Mouse (Mus musculus): ENCODE data around the gene Cacnb4. TPM values are rescaled to one million over a fixed set of nuclear protein-coding genes. Genes with fewer than 3 reads are reported as not detected.
A peak's percentile ranks its signal among the peaks of the same experiment; 100 is the strongest.

The Cacnb4 gene
- total RNA-seq (2021) = 100 to 1,000 TPM in 1 of 2 experiments, 10 to 100 TPM in 1; 94.0 to 102 TPM

DNA sequence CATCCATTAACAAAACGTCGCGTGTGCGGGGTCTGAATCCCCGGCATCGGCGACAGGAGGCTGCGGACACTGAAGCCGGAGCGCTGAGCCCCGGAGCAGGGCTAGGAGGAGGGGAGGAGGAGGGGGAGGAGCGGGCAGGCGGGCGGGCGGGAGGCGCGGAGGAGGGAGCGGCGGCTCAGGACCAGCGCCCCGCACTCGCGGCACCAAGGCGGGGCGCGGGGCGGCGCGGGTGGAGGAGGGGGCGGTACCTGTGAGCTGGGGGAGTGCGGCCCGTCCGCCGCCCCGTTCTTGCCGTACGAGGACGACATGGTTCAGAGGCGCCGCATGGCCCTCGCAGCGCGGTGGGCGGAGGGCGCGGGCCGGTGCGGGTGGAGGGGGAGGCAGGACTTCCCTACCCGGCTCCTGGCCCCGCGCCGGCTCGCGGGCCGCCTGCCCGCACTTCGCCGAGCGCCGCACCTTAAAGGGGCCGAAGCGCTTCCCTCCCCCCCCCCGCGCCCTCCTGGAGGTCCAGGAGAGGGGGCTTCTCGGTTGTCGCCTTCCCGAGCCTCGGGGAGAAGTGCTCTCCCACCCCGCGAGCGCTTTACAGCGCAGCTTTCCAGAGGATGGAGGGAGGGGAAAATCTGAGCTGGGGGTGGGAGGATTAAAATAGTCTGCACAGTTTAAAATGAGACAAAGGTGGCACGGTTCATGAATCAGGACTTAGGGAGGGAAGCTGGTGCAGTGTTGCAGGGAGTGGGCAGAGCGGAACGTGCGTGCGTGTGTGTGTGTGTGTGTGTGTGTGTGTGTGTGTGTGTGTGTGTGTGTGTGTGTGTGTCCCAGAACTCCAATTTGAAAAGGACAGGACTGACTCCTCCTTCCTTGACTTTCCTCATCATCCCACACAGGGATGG, at the start of gene Cacnb4:
Gene Cacnb4, minus strand, starts transcription at position 809 of the 890 bp plus-strand sequence.
- peak in 1 of 2 experiments; percentile 76 for DNase-seq (ENCODE audit: extremely low spot score in 1 of 2, low spot score in 2 of 2)
- intact Hi-C loops (cut with DNase I) = loop anchor here (5.0 kb wide), 1 partner anchor 44 kb away; no protein-coding TSS in a partner anchor

DNA sequence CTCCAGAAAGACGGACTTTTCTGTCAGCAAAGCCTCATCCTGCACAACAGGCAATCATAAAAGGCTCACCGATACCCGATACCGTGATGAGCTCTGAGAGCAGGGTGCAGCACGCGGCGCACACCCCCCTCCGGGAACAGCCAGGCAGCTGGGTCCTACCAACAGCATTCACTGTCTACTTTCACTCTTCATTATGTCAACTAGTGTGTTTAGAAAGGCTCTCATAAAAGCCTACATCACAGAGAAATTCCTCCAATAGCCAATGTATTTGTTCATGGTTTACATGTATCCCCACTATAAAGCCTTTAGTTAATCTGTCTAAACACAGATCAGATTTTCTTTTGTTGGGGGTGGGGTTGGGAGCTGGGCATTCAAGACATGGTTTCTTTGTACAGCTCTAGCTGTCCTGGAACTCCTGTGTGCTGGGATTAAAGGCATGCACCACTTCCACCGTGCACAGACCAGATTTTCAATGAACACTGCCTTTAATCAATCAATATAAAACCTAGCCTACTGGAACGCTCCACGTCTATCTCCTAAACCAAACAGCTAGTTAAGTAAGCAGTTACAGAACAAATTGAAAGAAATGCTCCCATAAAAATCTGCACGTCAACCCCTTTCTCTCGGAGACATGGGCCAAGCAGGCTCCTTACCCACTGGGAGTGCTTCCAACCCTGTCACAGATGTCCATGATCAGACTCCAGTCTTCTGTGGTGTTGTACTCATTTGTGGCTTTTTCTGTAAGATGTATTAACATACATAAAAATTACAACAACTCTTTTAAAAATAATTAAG, 43.8 kb upstream of the Cacnb4 start:
- DNase-seq (ENCODE audit: extremely low spot score in 1 of 2, low spot score in 2 of 2) = no peak
- intact Hi-C loops (cut with DNase I) = no loop called here

DNA sequence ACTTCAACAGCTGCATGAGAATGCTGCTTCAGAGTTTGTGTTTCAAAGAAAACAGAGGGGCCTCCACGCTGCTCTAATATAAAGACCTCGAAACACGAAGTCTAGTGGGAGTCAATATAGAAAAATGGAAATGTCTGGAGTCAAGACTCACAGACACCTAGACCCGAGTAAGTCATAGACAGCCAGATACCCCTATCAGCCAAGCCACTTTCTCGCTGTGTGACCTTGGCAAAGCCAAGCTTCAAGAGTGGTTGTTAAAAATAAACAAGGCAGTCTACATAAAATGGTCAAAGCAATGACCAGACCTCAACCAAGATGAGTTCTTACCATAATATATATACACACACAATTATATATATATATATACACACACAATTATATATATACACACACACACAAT, 40.4 kb upstream of the Cacnb4 start:
- DNase-seq (ENCODE audit: extremely low spot score in 1 of 2, low spot score in 2 of 2) = no peak
- intact Hi-C loops (cut with DNase I) = no loop called here

DNA sequence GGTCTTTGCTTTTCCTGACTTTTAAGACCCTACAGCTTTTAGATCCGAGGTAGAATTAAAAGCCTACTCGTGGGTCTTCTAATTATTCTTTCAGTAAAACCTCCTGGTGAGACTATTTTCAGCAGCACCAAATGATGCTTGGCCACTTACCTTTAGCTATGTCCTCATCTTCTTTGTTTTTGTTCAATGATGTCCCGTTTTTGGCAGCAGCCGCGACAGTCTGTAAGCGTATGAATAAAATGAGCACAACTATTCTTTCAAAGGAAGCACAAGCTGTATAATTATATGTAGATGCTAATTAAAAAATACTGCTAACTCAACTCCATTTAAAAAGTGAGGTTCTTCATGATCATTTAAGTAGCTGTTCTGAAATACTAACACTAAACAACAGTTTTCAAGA, 38.9 kb upstream of the Cacnb4 start:
- no peak for DNase-seq (ENCODE audit: extremely low spot score in 1 of 2, low spot score in 2 of 2)
- intact Hi-C loops (cut with DNase I) = no loop called here

DNA sequence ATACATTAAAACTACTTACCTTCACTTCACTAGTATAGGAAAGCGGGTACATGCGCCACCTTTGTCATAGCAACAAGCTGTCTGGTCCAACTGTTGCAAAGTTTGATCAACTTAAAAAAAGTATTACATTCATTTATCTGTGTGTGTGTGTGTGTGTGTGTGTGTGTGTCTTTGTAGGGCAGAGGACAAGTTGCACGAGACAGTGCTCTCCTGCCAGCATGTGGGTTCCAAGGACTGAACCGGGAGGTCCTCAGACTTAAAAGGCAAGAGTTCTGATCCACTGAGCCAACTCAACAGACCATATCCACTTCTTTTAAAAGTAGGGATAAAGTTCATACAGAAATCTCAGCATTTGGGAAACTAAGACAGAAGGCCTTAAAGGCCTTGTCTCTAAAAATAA, 37.5 kb upstream of the Cacnb4 start:
- intact Hi-C loops (cut with DNase I) = no loop called here

DNA sequence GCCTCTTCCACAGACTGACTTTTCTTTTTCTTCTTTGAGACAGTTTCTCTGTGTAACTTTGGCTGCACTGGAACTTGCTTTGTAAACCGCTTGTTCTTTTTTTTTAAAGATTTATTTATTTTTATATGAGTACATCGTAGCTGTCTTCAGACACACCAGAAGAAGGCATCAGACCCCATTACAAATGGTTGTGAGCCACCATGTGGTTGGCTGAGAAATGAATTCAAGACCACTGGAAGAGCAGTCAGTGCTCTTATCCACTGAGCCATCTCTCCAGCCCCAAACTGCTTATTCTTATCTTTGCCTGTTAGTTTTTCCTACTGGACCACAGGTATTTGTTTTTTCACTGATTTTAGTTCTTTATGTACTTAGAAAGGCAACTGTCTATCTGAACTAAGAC, 34.2 kb upstream of the Cacnb4 start:
- intact Hi-C loops (cut with DNase I) = no loop called here

More for the DNA sequence above, 37.5 kb upstream of the Cacnb4 start:
- DNase-seq (ENCODE audit: extremely low spot score in 1 of 2, low spot score in 2 of 2) = no peak

DNA sequence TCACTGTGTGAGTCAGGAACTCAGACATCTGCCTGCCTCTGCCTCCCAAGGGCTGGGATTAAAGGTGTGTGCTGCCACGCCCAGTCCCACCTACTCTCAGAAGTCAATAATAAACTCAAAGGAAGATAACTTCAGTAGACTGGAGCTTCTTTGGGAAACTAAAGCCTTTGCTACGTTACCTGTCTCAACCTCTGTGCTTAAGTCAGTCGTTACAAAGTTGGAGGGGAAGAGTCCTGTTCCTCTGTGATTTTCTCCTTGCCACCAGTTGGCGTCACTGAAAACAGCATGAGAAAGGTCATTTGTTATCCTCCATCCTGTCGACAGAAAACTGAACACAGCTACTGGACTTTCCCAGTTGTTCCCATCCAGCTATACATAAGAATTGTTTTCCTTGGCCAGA, 32.8 kb upstream of the Cacnb4 start:
- intact Hi-C loops (cut with DNase I) = no loop called here
- DNase-seq (ENCODE audit: extremely low spot score in 1 of 2, low spot score in 2 of 2) = no peak

More for the DNA sequence above, 34.2 kb upstream of the Cacnb4 start:
- no peak for DNase-seq (ENCODE audit: extremely low spot score in 1 of 2, low spot score in 2 of 2)

DNA sequence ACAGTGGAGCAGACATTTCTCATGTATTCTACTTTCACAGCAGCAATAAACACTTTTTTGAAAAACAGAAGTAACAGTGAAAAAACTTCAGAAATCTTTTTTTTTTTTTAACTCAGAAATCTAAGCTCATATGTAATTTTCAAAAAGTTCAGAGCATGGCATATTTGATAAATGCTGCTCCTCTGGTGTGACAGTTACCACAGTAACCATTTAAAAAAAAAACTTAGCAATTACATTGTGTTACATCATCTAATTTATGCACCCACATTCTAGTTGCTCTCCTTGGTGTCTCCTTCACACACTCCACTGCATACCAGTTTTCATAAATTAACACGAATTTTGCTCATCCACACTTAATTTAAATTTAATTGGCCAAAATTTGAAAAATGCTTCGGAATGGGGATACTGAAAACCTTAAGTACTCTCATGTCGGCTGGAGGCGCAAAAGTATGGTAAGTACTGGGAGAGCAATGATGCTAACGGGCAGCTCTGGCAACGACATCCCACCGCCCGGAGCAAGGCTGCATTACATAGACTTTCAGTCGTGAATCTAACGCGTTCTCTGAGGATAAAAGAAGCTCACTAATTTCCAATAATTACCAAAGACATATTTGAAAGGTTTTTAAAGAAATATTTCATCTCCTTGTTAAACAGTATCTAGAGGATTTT, 24.9 kb upstream of the Cacnb4 start:
- DNase-seq (ENCODE audit: extremely low spot score in 1 of 2, low spot score in 2 of 2) = no peak
- intact Hi-C loops (cut with DNase I) = no loop called here

DNA sequence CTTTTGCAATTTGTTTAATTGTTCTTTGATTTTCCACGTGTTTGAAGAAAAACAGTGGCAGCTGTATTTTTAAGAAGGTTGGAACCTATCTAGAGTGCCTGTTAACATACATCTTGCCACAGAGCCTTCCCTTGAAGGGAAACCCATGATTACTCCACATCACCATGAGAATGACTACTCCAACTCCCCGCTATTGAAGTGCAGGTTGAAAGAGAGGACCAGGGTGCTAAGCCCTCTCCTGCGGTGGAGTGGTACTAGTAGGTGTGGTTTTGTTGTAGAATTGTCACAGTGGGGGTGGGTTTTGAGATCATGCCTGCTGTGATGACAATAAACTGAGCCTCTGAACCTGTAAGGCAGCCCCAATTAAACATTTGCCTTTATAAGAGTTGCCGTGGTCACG, 23.7 kb upstream of the Cacnb4 start:
- intact Hi-C loops (cut with DNase I) = no loop called here
- DNase-seq (ENCODE audit: extremely low spot score in 1 of 2, low spot score in 2 of 2) = no peak

DNA sequence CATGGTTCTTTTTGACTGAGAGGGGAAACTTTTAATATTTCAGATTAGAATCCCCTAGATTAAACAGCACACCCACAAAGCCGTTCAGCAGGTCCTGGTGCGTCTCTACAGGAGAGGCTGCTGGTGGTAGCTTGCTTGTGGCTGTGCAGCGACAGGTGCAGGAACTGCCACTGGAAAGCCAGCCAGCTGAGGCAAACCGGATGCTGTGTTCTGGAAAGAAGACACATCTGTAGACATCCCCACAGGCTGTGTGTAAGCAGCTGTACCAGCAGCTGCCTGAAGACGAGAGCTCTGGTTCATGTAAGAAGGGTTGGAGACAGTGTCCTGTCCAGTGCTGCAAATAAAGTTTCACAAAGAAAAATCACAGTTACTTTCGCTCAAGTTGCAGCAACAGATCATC, 18.0 kb upstream of the Cacnb4 start:
- no peak for DNase-seq (ENCODE audit: extremely low spot score in 1 of 2, low spot score in 2 of 2)
- intact Hi-C loops (cut with DNase I) = no loop called here

DNA sequence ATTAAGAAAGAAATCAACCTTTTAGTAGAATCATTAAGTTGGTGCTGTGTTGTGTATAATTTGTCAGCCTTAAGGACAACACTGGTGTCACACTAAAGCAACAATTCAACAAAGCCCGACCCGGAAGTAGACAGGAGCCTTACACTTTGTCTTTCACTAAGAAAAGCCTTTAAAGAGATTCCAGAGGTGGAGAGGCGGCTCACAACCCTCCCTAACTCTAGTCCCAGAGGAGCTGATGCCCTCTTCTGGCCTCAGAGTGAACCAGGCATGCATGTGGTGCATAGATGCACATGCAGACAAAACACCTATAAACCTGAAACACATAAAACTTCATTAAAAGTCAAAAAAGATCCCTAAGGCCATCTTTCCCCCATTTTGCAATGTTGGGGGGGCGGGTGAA, 15.1 kb upstream of the Cacnb4 start:
- intact Hi-C loops (cut with DNase I) = no loop called here
- DNase-seq (ENCODE audit: extremely low spot score in 1 of 2, low spot score in 2 of 2) = no peak

DNA sequence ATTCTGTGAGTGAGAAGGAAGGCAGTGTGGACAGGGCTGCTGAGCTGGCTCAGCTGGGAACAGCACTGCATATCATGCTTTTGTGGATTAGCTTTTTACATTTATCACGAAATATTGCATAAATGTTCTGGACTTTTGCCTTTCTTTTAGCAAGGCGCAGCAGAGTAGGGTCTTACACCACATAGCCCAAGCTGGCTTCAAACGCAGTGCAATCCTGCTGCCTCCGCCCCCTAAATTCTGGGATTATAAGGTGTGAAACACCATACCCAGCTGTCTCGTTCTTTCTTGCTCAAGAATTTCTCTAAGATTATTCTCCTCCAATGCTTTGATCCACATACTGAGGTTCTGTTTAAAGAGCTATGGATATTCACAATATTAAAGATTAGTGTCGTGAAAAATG, 10.0 kb upstream of the Cacnb4 start:
- DNase-seq (ENCODE audit: extremely low spot score in 1 of 2, low spot score in 2 of 2) = no peak
- intact Hi-C loops (cut with DNase I) = no loop called here

DNA sequence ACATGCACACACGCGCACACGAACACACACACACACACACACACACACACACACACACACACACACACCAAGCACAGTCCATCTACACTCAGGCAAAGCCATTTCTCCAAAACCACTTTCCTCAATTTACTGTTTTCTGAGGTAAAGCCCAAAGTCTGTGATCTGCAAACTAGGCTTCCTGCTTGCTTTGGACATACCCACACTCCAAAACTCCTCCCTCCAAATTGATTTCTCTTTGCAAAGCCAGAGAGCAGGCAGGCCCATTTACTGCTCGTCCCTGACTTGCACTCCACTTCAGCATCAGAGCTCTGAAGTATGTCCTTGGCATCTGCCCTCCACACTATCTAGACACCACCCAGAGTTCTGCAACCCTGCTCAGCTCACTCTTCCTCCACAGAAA, 958 bp upstream of the Cacnb4 start:
- intact Hi-C loops (cut with DNase I) = loop anchor here (5.0 kb wide), 1 partner anchor 45 kb away; no protein-coding TSS in a partner anchor
- DNase-seq (ENCODE audit: extremely low spot score in 1 of 2, low spot score in 2 of 2) = no peak

DNA sequence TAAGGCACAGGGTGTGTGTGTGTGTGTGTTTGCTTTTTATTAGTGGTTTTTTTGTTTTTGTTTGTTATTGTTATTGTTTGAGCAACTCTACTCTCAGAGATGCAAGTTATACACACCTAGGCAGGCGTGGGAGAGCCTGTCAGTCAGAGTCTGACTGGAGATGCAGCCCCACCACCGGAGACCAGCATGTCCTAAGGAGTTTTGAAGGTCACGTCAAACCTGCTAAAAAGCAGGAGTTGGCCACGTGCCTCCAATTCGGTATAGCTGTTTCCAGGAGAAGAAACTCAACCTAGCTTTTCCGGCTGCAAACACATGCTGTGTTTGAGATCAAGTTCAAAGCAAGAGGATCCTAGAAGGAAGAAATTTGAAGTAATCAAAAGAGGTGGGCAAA, 277 bp upstream of the Cacnb4 start:
- peak in 1 of 2 experiments; percentile 45 for DNase-seq (ENCODE audit: extremely low spot score in 1 of 2, low spot score in 2 of 2)
- intact Hi-C loops (cut with DNase I) = loop anchor here (5.0 kb wide), 1 partner anchor 45 kb away; no protein-coding TSS in a partner anchor

DNA sequence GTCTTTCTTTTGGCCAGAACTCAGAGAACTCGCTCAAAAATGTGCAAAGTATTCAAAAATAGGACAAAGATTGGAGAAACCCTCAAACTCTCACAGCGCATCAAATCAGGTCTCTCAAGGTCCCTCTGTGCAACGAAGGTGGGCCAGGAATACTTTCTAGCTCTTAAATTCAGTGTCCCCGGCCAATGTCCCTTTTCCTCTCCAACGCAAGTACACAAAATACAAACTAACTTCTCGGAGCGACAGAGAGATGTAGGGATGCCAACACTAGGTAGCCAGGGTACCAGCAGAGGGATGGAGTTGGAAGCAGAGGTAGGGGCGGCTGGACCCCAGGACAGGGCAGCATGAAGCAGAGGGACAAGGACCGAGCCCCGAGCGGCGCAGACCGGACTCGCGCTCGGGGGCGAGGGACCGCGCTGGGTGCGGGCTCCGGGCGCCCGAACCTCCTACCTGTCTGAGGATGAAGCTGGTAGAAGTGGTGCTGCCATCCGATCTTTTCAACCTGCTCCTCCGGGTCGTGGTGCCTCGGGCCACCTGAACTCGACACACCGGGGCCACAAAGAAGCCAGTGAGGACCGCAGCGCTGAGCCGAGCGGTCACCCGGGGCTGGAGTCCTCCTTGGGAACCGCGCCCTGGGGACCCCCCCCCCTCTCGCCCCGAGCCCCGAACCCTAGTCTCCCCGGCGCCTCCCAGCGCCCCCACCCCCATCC, 1.2 kb downstream of the Cacnb4 start:
- DNase-seq (ENCODE audit: extremely low spot score in 1 of 2, low spot score in 2 of 2) = no peak
- intact Hi-C loops (cut with DNase I) = loop anchor here (5.0 kb wide), 1 partner anchor 43 kb away; no protein-coding TSS in a partner anchor

DNA sequence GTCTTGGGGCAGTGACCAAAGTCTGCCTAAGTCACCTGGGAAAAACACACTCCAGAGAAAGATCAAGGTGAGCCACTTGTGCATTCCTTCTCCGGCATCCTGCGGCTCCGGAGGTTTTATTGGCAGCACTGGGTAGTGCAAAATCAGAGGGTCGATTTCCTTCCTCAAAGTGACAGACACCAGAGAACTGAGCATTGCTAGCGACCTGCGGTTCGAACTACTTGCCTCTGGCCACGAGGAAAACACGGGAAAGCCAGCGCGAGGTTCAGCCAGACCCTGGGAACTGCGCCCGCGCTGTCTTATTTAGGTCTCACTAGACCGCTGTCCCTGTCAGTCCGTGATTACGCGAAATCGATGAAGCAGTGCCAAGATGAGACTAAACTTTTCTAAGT, 1.7 kb downstream of the Cacnb4 start:
- peak in 1 of 2 experiments; percentile 35 for DNase-seq (ENCODE audit: extremely low spot score in 1 of 2, low spot score in 2 of 2)
- intact Hi-C loops (cut with DNase I) = loop anchor here (5.0 kb wide), 1 partner anchor 43 kb away; no protein-coding TSS in a partner anchor

DNA sequence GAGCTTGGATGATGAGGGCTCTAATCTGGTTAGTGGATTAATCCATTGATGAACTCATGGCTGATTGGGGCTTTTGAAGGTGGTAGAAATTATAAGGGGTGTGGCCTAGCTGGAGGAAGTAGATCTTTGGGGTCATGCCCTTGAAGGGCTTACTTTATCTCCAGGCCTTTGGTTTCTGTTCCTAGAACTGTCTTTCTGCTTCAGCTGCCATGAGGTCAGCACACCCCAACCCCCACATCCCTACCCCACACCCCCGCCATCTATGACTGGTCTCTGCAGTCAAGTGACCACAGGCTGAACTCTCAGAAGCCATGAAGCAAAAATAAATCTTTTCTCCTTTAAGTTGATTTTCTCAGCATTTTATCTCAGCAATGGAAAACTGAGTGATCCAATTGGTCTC, 3.5 kb downstream of the Cacnb4 start:
- DNase-seq (ENCODE audit: extremely low spot score in 1 of 2, low spot score in 2 of 2) = no peak
- intact Hi-C loops (cut with DNase I) = no loop called here

DNA sequence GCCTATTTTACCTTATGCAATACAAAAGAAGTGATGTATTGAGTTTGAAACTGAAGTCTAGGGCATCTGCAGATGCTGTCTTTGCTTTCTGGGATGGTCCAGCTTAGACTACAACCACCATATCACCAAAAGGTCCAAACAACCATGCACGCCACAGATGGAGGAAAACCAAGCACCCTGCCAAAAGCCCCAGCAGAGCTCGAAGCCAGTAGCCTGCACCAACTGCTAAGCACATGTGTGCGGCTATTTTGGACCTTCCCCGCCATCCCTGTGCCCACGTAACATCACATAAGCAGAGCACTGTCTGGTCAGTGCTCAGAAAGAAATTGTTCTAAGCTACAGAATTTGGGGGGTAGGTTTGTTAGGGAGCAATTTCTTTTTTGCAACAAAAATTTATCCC, 5.9 kb downstream of the Cacnb4 start:
- intact Hi-C loops (cut with DNase I) = no loop called here

DNA sequence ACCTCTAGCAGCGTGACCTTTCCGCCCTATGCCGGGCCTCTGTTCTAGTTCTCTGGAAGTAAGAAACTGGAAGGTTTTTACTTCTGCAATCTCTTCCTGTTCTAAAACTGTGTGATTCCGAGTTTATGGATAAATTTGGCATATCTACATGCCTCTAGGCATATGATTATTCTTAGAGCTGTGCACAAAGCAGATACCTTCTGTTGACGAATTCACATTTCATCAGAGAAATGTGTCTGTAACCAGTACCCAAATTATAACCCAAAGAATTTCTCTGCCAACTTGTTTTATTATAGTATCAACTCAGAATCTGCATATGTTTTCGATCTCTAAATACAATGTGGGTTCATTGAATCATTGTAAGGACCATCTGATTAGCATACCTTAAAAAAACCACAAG, 8.2 kb downstream of the Cacnb4 start:
- intact Hi-C loops (cut with DNase I) = no loop called here
- DNase-seq (ENCODE audit: extremely low spot score in 1 of 2, low spot score in 2 of 2) = no peak

More for the DNA sequence above, 5.9 kb downstream of the Cacnb4 start:
- peak in 1 of 2 experiments; percentile 38 for DNase-seq (ENCODE audit: extremely low spot score in 1 of 2, low spot score in 2 of 2)
